Mouse (Mus musculus) urinary bladder, postnatal 25 days (tissue): ENCODE results near the gene Slc26a1.

Experiments
- DNase-seq: peaks from one replicate; pipeline ENCODE4 v3.0.0; 2022; ENCODE audit warnings: low spot score

The Slc26a1 gene

DNA sequence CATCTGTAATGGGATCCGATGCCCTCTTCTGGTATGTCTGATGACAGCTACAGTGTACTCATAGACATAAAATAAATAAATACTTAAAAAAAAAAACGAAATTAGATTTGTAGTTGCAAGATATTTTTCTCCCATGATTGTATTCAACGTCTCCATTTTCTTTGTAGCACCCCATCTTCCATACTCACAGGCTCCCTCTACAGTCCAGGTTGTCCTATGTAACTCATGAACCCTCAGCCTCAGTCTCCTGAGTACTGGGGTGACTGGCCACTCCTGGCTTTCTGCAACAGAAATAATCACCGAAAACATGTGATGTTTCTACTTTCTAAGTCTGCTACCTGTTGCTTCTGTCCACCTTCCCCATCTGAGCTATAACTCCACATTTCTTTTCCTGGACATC lies 15.8 kb upstream of the Slc26a1 start:
- no peak for DNase-seq

DNA sequence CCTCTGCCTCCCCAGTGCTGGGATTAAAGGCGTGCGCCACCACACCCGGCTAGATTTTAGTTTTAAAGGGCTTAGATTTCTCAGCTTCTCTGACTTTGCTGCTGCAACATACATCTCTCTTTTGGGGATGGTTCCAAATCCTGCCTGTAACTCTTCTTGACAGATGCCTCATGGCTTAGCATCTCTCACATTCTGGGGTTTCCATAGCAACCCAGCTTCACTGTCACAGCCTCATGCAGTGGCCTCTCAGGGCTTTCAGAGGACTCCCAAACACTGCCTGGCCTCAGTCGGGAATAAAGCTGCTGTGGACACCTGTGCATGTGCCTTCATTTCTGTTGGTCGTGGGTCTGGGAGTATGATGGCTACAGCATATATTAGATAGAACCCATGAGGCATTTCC lies 13.7 kb upstream of the Slc26a1 start:
- DNase-seq = no peak

GRCm38 (mm10) chr5:108680871-108681270 lies 5.5 kb upstream of the Slc26a1 start:
- DNase-seq = no peak

DNA sequence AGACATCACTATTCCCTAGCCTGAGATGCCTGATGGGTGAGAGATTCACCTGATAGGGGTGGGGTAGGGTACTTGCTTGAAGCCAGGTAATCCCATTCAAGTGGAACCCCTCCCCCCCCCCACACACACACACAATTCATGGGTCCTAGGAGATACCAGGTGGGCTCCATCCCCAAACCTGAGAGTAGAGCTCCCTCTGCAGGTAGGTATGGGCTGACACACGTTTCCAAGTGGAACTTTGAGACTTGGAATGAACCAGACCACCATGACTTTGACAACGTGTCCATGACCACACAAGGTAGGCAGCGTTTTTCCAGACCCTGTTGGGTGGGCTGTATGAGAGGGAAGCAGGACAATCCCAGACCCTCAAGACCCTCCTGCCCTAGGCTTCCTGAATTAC lies 4.5 kb upstream of the Slc26a1 start:
- no peak for DNase-seq

GRCm38 (mm10) chr5:108678296-108678854 lies 3.0 kb upstream of the Slc26a1 start:
- DNase-seq = no peak

- DNase-seq = no peak
Measured at GRCm38 (mm10) chr5:108677605-108678295, 2.4 kb upstream of the Slc26a1 start.

DNA sequence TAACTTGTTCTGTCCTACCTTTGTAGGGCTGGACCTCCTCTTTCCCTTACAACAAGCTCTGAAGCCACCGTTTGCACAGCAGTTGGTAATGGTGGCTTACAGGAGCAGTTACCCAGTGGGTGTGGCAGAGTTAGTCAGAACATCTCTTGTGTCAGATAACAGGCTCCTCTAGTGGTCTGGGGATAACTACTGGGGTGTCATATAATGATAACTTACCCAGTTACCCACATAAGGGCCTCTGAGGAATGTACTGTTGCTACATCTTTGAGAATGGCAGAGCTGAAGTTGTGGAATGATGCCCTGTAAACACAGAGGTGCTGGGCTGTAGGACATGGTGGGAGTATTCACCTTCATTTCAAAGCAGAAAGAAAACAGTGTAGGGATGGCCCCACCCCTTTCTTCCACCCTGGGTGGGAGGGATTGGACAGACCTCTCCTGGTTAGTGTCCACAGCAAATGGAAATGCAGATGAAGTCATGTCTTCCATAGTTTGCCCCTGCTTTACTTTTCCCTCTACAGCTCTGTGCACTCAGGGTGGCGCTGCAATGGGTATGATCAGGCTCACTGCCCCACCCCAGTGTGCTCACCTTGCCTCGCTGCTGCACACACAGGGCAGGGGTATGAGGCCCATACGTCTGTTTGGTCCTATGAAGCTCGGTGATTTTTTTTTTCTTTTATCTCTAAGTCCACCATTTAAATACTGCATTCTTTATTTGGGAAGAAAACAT lies 1.6 kb upstream of the Slc26a1 start:
- no peak for DNase-seq

DNA sequence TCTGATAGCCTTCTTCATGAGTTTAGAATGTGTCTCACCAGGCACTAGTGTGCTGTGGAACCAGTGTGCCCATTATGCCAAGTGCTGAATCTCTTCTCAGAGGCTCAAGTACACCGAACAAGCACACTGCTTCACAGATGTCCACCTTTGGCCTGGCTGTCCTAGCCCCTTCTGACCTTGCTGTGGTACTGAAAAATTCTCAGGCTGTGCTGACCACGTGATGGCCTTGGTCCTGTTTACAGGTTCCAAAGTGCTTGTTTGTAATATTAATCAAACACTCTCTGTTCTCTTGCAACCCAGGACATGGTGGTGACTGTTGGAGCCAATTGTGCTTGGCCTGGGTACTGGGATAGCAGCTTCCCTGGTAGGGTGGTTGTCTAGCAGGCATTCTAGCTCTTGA lies 745 bp downstream of the Slc26a1 start:
- no peak for DNase-seq

- no peak for DNase-seq
Measured at GRCm38 (mm10) chr5:108671757-108672156, 3.6 kb downstream of the Slc26a1 start.

- peak; percentile 27 for DNase-seq
Measured at GRCm38 (mm10) chr5:108670785-108671184, 4.6 kb downstream of the Slc26a1 start.

GRCm38 (mm10) chr5:108669986-108670385 lies 5.4 kb downstream of the Slc26a1 start:
- DNase-seq = no peak

DNA sequence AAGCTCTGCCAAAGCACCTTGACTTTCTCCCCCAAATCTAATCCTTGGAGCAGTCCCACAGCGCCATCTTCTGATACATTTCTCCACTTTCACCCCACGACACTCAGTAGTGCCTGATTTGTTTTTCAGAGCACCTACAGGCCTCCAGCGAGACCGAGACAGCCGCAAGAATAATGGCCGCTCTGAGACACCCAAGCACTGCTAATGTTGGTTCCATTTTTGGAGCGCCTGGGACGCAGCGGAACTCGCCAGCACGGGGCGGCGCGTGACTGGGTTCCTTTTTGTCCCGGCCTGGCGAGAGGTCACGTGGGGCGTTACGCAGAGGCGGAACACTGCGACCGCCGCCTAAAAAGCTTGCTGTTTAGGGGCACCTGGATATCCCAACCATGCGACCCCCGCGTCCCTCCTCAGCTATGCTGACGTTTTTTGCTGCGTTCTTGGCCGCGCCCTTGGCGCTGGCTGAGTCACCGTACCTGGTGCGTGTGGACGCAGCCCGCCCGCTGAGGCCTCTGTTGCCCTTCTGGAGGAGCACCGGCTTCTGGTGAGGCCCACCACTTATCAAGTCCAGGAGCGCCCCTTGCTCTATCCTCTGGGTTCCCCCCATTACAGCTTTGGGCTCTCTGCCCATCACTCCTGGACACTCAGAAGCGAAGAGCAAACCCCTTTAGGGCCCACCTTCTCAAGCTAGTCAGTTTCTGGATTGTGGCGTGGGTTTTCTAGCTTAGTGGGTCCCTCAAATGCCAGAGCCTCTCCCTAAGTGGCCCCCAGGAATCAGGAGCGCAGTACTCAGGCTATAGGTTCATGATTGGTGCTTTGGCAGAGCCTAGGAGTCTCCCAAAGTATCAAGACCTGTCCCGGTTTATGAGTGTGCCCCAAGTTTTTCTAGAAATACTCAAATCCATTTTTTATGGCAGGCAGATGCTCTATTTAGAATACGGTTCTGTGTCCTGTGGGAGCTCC lies 6.1 kb downstream of the Slc26a1 start, which contains the start of gene Dgkq:
TSS of gene Dgkq (minus strand) at position 696 of the 960 bp plus-strand sequence.
- peak; percentile 78 for DNase-seq

DNA sequence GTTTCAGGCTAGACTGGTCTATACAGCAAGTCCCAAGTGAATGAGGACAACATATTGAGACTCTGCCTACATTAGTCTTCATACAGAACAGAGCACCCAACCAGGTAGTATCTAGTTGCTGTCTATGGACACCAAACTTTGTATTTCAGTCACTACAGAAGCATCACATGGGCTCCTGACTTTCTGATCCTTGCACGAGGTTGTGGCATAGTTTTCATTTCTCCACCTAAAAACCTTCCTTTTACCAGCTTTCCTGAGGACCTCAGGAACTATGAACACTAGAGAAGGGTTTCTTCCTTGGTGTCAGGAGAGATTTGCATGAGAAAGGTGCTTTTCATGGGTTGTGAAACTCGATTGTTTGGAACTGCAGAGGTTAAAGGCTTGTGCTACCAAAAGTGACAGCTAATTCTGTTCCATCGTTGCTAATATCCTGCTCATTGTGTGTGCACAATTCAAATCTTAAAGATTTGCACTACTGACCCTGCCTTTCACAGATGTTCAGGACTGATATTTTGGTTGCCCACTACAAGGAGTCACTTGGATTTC lies 6.9 kb downstream of the Slc26a1 start:
- no peak for DNase-seq

GRCm38 (mm10) chr5:108667370-108667769 lies 8.0 kb downstream of the Slc26a1 start:
- DNase-seq = no peak

DNA sequence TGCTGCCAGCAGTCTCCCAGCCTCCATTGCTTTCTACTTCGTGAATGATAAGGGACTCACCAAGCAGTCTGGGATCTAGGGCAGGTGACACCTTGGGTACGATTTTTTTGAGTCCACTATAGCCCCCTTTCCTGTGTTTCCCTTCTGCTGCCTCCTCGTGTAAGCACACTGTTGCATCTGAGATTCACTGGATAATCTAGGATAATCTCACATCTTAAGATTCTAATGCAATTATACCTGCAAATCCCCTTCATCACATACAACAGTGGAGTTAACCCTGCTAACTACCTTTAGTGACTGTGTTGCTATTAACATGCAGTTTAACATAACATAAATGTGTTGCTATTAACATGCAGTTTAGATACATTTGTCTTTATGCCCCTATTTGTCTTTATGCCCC lies 10.3 kb downstream of the Slc26a1 start:
- DNase-seq = no peak

- no peak for DNase-seq
Measured at GRCm38 (mm10) chr5:108662772-108663171, 12.6 kb downstream of the Slc26a1 start.

DNA sequence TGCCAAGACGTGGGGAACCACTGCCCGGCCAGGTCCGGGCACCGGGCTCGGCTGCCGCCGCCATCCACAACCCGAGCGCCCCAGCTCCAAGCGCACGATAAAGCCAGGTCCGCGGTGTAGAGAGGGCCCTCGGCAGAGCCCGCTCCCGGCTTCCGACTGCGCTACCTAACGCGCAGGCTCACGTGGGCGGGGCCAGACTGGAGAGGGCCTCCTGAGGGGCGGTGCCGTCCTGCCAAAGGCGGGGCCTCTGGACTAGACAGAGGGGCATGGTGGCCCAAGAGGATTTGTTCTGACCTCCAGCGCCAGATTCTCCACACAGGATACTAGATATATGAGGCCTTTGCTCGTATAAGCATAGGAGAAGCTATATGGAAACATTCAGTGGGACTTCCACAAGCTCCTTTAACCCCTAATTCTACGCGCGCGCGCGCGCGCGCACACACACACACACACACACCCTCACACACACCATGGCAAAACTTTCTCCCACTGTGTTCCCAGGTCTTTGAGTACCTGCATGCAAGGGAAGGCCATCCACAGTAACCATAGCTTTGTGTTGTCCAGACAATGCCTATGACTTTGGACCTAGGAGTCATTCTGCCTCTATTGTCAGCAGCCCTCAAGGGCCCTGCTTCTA lies 14.6 kb downstream of the Slc26a1 start:
- peak; percentile 90 for DNase-seq

DNA sequence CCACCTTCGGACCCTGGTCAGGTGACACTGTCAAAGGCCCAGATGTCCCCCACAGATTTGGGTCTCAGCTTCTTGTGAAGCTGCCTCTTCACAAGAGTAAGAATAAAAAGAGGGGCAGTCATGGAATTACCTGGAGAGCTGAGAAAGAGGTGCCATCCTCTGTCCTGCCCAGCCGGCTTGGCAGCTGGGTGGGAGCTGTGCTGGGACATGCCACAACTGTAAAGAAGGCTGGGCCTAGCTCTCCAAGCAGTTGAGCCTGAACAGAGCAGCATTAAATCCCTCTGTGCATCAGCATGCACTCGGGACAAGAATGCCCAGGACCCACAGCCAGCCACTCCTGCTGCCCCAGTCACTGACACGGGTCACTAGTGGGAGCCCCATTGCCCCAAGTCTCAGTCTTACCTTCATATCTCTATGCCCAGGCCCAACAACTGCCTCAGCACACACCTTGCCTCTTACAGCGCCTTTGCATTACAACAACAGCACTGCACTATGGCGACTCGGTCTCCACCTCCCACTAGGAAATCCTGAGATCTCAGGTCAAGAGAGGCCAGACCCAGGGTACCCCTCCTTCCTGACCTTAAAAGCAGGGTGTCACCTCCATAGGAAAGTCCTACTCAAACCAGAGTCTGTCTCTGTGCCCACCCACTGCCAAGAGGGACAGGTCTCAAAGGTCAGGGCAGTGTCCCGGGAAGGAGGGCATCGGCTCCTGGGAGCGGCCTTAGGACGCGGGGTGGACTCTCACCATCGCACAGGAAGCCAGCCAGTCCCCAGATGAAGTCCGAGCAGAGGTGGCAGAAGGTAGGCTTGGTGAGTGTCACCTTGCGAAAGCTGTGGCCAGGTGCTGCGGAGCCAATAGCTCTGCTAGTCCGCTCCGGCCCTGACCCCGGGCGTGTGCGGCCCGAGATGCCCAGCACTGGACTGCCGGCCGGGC lies 15.4 kb downstream of the Slc26a1 start, which contains the start of gene Idua:
TSS of gene Idua (plus strand) at position 634 of the 934 bp plus-strand sequence.
- no peak for DNase-seq

DNA sequence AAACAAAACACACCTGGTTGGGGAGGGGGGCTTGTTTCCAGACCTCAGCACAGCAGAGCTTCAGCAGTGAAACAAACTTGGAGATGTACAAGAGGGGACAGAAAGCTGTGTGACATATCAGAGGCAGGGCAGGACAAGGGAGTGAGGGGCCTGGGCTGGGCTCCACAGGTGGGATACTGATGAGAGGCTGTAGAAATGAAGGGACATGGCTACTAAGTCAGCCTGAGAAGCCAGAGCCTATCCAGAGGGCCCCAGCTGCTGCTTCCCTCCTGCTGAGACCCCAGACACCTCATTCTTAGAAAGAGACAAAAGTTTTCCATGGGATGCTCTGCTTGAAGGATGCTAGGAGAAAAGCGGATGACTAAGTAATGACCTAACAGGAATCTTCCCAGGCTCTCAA lies 16.8 kb downstream of the Slc26a1 start:
- DNase-seq = no peak

- no peak for DNase-seq
Measured at GRCm38 (mm10) chr5:108657406-108657805, 18.0 kb downstream of the Slc26a1 start.
